Mouse (Mus musculus) hindlimb bud, embryonic 11.5 days (tissue): ENCODE measurements around the gene Lrriq4.

Source experiments
- DNase-seq: peaks from one replicate; pipeline ENCODE4 v3.0.0-alpha.2; 2012; ENCODE audit warnings: low read depth, low spot score; ENCODE audit errors: extremely low spot score

Gene Lrriq4

DNA sequence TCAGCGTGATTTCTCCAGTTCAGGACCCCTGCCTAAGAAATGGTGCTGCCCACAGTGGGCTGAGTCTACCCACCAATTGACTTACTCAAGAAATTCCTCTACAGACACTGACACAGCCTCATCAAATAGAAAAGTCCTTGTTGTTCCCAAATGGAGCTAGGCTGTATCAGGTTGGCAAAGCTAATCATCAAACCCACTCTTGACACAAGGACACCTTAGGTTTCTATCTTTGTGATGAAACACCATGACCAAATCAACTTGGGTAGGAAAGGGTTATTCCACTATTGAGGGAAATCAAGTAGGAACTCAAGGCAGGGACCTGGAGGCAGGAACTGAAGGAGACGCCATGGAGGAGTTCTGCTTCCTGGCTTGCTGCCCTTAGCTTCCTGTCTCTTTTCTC lies at the start of gene Lrriq4:
Gene Lrriq4 (plus strand): TSS at position 301 of the 400 bp plus-strand sequence.
- no peak for DNase-seq

DNA sequence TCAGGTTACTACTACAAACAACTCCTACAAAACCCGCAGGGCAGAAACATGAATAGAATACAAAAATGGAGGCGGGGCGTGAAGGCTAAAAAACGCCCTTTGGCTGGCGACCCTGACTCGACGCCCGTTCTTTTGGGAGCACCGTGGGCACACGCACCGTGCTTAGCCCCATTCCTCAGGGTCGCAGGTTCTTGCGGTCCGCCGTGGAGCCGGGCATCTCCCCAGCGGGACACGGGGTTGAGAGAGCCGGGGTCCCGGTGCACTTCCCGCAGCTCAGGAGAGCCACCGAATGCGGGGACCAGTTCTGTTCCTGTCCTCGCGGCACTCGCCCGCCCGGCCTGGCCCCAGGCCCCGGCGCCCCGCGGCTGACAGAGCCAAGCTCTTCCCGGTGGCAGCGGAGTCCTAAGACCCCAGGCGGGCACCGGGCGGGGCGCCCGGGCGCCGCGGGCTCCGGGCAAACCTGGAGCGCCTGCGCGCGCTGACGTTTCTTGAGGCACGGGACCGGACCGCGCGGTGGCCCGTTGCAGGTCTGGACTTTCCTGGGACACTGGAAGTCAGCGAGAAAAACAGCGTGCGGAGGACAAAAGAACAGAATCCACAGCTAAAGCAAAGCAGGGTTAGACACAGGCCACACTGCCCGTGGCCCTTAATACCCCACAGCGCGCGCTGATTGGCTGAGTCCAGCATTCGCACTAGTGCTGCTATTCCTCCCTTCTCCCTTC lies 49.0 kb upstream of the Lrriq4 start:
- no peak for DNase-seq

DNA sequence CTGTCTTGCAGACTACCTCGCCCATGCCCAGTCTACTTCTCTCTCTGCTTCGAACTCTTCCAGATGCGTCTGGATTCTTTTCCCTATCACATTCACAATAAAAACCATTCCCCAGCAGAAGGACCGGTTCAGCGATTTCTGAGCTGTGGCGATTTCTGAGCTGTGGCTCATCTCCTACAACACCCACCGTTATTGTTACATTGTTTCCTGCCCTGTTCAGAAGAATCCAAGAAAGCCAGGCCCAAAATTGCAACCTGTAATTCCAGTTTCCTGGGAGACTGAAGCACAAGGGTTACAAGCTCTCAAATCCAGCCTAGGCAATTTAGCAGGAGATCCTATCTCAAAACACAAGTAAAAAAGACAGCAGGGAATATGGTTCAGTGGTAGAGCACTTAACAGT lies 47.0 kb upstream of the Lrriq4 start:
- no peak for DNase-seq

DNA sequence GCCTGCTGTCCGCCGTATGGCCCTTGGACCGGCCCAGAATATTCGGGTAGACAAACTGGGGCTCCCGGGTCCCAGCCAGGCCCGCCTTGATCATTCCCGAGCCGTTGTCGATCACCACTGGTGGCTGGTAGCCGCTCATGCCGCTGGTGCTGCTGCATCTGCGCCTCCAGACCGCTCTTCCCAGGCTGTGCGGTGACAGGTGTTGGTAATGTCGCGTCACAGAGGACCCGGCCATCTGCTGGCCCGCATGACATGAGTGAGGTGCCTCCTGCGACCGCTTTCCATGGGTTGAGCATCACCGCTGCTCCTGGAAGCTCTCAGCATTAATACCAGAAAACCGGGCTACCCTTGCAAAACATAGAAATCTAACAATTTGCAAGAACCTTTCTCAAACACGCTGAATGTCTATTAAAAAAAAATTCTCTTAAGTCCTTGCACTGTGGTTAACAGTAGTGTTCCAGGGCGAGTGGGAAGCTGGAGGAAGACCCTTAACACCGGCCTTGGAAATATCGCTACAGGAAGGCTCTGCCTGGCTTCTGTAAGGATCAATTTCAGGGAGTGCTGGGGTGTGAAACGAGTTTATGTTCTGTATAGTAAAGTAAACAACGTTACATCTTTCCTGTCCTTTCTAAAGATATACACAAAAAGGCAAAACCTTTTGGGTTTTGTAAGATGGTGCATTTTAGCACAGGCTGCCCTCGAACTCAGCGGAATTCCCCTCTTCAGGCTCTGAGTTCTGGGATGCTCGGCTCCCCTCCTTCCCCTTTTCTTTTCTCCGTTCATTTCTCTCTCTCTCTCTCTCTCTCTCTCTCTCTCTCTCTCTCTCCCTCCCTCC lies 44.4 kb upstream of the Lrriq4 start, which contains the start of gene Actrt3:
Gene Actrt3 (minus strand): TSS at position 229 of the 835 bp plus-strand sequence.
- no peak for DNase-seq

DNA sequence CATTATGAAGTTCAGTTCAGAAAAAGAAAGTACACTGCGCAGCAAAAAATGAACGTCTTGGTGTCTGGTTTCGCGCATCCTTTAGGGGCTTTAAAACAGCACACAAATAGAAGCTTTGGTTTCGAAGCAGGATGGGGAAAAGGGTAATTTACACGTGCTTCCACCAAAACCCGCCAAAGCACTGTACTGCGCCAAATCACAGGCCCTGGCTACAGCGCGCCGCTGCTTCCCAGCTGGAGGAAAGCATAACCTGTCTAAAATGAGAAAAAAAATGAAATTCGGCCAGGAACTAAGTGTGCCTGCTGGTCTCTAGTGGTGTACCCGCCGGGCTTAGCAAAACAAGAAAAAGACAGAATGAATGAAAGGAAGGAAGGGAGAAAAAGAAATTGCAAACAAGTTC lies 43.6 kb upstream of the Lrriq4 start:
- no peak for DNase-seq

DNA sequence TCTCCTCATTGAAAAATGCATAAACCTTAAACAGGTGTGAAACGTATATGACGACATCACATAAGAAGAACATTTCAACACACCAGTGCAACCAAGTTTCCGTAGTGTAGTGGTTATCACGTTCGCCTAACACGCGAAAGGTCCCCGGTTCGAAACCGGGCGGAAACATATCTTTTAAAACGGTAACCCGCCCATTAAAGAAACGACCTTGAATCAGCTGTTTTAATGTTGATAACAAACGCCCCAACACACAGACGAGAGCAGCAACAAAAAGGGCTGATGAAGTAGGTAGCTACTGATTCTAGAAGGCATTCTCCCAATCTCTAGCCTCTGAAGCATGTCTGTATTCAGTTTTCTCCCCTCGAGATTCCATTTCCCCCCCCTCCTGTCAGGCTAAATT lies 43.1 kb upstream of the Lrriq4 start:
- DNase-seq = peak; percentile 97

DNA sequence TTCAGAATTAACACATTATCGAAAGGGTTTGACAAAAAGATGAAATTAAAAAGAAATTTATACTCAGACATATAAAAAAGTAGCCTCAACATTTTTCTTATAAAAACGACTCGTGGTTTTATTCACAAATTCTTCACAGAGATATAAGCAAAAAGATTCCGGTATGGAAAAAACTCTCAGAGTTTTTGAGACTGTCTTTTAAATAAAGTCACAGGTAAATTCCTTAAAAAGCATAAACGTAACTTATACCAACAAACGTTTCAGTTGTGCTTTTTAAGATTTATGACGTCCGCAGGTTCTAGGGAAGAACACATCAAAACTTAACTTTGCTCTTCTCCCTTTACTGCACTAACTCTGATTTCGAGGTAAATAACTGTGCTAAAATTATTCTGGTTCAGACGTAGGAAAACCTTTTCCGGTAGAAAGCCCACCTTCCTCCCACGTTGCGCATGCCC lies 42.7 kb upstream of the Lrriq4 start:
- no peak for DNase-seq

DNA sequence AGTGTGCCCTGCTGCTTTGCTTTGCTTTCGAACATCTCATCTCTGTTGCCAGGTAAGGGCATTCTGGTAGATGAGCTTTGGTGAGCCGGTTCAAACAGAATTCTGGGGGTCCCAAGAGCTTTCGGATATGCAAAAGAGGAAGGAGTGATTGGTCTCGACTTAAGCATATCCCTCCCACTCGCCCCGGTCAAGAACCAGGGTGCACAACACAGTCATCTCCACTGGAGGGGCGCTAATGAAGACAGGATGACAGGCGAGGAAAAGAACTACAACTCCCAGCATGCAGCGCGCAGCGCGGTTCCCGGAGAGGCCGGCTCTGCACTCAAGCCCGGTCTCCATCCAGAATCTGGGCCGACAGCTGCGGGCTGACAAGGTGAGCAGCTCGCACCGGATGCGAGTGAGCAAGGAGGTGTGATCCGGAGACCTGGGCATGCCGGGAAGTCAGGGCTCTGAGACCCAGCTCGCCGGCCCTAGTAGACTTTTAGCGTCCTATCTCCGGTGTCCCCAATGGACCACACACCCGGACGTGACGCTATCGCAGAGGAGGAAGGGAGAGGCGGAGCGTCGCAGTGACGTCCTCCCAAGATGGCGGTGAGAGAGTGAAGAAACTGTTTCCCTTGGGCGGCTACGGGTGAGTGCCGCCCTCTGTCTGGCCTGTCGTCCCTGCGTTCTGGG lies 42.1 kb upstream of the Lrriq4 start, which contains the start of gene Mynn:
Gene Mynn (plus strand): TSS at position 1 of the 675 bp plus-strand sequence.
- DNase-seq = peak; percentile 97

DNA sequence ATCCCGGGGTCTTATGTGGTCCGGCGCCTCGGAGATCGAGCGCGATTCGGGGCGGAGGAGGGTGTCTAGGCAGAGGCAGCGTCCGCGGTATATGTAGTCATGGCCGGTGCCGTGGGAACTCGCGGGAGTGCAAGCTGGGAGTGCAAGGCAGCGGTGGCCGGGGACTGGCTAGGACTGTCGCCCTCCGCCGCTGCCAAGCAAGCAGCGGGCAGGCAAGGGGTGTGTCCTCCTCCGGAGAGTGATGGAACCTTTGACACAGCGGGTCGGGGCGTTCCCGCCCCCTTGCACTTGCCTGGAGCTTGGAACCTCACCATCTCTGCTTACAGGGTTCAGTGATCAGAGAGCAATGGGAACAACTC lies 41.6 kb upstream of the Lrriq4 start:
- no peak for DNase-seq

DNA sequence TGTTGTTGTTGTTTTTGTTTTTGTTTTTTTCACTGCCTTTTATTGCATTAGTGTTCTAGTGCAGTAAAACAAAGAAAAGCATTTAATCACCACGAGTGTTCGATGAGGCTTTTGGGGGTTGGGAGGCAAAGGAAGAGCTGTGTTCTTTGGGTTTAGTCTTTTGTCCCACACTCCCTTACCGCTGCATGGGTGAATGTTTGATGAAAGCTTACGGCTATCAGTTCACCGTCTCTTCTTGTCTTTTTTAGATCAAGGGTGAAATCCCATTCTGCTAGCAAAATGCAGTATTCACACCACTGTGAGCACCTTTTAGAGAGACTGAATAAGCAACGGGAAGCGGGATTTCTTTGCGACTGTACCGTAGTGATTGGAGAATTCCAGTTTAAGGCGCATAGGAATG lies 41.1 kb upstream of the Lrriq4 start:
- no peak for DNase-seq

DNA sequence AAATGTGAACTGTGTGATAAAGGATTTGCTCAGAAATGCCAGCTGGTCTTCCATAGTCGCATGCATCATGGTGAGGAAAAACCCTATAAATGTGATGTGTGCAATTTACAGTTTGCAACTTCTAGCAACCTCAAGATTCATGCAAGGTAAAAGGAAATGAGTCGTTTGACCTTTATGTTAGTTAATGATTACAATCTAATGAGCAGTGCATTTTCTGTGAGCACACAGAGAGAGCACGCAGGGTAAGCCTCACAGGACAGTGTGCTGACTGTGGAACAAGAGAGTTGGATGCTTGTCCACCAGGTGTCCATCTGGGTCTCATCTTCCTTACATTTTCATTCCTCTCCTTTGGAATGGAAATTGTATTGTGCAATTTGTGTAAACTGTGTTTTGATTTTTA lies 35.3 kb upstream of the Lrriq4 start:
- DNase-seq = no peak

DNA sequence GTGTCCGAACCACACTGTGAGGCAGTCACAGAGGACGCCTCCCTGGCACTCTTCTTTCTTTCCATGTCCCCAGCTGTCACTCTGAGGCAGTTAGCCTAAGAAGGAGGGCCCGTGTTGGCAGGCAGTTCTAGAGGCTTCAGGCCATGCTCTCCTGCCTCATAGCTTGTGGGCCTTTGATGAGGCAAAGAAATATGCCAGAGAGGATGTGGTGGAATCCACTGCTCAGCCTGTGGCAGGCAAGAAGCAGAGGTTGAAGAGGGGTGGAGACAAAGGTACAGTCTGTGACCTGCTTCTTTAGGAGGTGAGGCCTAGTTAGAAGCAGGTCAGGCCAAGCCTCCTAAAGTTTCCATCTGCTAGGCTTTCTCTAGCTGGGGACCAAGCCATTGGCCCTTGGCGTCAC lies 33.4 kb upstream of the Lrriq4 start:
- no peak for DNase-seq

DNA sequence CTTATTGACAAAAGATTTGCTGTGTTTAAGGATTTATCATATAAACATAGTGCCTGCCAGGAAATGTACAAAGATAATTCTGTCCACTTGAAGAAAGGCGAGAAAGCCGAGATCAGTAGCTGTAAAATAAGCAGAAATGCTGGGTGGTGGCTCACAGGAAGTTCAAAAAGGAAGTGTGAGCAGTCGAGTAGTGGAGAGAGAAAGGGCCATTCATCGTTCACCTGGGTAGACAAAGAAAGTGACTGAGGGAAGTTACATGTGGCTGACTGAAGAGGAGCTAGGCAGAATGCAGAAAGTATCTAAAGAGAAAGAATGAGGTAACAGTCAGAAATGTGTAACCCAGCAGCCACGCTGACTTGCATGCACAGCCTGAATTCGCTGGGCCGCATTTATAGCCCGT lies 24.2 kb upstream of the Lrriq4 start:
- no peak for DNase-seq

DNA sequence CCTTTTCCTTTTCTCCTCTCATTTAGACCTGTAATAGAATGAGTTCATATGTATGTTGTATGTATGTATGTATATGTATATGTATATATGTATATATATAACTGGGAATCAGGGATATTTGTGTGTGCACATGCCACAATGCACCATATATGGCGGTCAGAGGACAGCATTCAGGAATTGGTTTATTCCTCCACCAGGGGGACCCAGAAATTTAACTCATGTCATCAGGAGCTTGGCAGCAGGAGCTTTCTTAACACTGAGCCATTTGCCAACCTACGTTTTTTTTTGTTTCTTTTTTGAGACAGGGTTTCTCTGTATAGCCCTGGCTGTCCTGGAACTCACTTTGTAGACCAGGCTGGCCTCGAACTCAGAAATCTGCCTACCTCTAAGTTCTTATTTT lies 10.6 kb upstream of the Lrriq4 start:
- DNase-seq = no peak

DNA sequence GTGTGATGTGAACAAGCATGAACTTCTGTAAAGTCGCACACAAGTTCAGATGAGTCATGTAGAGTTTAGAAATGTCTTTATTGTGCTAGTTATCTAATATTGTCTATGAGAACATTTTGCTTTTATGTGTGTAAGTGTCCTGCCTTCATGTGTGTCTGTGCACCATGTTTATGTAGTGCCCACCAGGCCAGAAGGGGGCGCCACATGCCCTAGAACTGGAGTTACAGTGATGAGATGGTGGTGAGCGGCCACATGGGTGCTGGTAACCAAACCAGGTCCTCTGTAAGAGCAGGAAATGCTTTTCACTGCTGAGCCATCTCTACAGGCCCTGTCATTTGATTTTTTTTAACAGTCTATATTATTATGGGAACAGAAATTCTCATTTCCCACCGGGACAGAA lies 8.7 kb upstream of the Lrriq4 start:
- no peak for DNase-seq

DNA sequence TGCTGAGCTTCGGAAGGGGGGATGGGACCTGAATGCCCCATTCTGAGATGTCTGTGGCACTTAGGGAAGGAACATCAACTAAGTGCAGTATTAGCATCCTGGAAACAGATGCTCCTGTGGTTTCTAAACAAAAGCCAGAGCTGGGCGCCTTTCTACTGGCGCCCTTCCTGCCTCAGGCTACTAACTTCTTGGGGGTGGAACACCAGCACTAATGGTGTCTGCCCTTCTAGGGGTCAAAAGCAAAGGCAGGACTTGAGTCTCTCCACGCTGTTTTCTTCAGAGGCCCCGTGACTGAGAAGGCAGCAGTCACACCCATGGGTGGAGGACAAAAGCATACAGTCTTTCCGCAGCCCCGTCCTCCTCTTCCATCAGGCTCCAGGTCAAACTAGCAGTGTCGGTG lies 2.5 kb downstream of the Lrriq4 start:
- DNase-seq = no peak

DNA sequence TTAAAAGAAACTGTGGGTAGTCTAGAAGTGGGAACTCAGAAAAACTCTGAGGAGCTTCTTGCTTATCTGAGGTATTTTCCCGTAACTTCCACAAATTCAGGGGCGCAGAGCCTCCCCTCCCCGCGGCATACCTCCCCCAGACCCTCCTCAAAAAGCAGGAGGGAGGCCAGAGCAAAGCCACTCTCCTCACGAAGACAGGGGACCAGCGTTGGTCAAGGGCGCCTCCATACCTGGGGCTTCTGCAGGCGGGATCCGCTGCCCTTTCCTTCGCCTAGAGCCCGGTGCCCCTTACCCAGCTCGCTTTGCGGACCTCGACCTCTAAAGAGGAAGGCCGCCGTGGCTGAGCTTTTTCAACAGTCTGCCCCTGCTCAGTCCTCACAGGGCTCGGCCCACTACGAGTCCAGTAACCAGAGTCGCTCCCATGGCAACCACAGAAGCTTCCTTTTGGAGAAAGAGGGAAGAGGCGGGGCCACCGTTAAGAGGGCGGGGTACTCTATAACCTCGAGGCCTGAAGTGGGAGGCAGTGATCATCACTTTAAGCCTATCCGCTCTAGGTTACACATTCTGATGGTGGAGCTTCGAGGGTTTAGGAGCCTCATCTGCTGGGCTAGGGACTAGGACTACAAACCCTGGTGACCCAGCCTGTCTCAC lies 3.3 kb downstream of the Lrriq4 start, which contains the start of gene Lrrc34:
Gene Lrrc34 (minus strand): TSS at position 430 of the 651 bp plus-strand sequence.
- no peak for DNase-seq

DNA sequence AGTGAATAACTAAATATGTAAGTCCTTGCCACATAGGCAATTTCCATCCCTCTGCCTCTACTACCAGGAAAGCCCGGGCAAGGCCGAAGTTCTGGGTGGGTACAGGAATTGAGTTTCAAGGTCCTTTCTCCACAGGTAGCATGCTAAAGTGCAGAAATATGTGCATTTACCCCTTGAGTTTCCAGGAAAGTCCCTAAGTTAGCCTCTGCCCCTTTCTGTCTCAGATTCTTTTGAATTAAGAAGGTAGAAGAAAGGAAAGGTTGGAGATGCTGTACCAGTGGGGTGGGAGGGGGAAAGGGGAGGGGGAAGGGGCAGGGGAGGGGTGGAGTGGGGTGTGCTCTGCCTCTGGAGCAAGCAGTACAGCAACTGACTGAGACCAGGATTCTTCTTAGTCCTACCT lies 4.2 kb downstream of the Lrriq4 start:
- DNase-seq = no peak

DNA sequence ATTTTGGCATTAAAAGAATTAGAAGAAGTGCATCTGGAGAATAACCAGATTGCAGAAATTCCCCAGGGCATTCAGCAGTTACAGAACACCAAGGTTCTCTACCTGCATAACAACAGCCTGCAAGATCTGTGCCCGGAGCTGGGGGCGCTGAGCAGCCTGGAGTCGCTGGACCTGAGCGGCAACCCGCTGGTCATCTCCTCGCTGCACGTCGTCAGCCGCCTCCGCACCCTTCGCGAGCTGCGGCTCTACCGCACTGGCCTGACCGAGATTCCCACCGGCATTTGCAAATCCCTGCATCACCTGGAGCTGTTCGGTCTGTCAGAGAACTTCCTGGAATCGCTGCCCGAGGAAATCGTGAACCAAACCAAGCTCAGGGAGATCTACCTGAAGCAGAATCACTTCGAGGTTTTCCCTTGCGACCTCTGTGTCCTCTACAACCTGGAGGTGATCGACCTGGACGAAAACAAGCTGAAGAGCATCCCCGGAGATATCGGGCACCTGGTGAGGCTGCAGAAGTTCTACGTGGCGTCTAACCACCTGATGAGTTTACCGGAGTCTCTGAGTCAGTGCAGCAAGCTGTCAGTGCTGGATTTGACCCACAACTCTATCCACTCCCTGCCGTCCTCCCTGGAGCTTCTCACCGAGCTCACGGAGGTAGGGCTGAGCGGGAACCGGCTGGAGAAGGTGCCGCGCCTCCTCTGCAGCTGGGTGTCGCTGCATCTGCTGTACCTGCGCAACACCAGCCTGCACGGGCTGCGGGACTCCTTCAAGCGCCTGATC lies 5.9 kb downstream of the Lrriq4 start:
- no peak for DNase-seq

DNA sequence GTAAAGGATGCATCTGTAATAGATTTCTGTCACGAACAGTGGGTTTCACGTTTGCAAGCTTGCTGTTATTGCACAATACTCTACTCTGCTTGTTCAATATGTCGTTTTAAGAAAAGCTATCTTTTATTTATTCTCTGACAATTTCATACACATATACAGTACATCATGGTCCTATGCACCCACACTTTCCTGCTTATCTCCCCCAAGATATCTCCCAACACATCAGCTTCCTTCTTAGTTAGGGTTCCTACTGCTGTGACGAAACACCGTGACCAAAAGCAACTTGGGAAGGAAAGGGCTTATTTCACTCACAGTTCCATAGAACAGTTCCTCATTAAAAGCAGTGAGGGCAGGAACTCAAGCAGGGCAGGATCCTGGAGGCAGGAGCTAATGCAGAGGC lies 11.6 kb downstream of the Lrriq4 start:
- DNase-seq = no peak
